Mouse (Mus musculus): ENCODE results near the gene BC048507. TPM values are rescaled to one million over a fixed set of nuclear protein-coding genes. Genes with fewer than 3 reads are reported as not detected.

Gene BC048507
- polyA plus RNA-seq, 1 experiment: not detected

GRCm38 (mm10) chr13:67876699-67877254, 13.7 kb downstream of the BC048507 start:
- WGBS: 62% methylated on average over 6 of the region's 7 CpGs
- TF ChIP-seq CTCF (IDR thresholded peaks at IDR 0.05; ENCODE audit: borderline replicate concordance, insufficient read depth, low read depth, low read length): no peak
- TF ChIP-seq POLR2A (IDR thresholded peaks at IDR 0.05; ENCODE audit: borderline replicate concordance, insufficient read depth, low read length): no peak
- H3K4me3 ChIP-seq (replicated peaks; ENCODE audit: insufficient read depth, low read depth, low read length): no peak overlapping the region
- H3K4me1 ChIP-seq (ENCODE audit: control insufficient read depth, insufficient read depth, low read length): no peaks in the 10 kb centered on the region
- H3K27me3 ChIP-seq (ENCODE audit: control insufficient read depth, insufficient read depth, low read length): no peaks in the 10 kb centered on the region
- DNase-seq: no peak
- no peak overlapping the region for H3K27ac ChIP-seq (ENCODE audit: insufficient read depth, low read length)

- H3K4me1 ChIP-seq (ENCODE audit: control insufficient read depth, insufficient read depth, low read length): no peaks in the 10 kb centered on the region
- no peak overlapping the region for H3K27ac ChIP-seq (ENCODE audit: insufficient read depth, low read length)
- DNase-seq: no peak
- no peak overlapping the region for H3K4me3 ChIP-seq (replicated peaks; ENCODE audit: insufficient read depth, low read depth, low read length)
- no peak for TF ChIP-seq POLR2A (IDR thresholded peaks at IDR 0.05; ENCODE audit: borderline replicate concordance, insufficient read depth, low read length)
- TF ChIP-seq CTCF (IDR thresholded peaks at IDR 0.05; ENCODE audit: borderline replicate concordance, insufficient read depth, low read depth, low read length): no peak
- 88% methylated on average over 8 of the region's 8 CpGs for WGBS
- no peaks in the 10 kb centered on the region for H3K27me3 ChIP-seq (ENCODE audit: control insufficient read depth, insufficient read depth, low read length)
These were observed 20.8 kb downstream of the BC048507 start for GRCm38 (mm10) chr13:67883966-67884365.

- no peaks in the 10 kb centered on the region for H3K4me1 ChIP-seq (ENCODE audit: control insufficient read depth, insufficient read depth, low read length)
- DNase-seq: no peak
- H3K27me3 ChIP-seq (ENCODE audit: control insufficient read depth, insufficient read depth, low read length): no peaks in the 10 kb centered on the region
- 26% methylated on average over 5 of the region's 5 CpGs for WGBS
- H3K27ac ChIP-seq (ENCODE audit: insufficient read depth, low read length): no peak overlapping the region
- TF ChIP-seq CTCF (IDR thresholded peaks at IDR 0.05; ENCODE audit: borderline replicate concordance, insufficient read depth, low read depth, low read length): no peak
- TF ChIP-seq POLR2A (IDR thresholded peaks at IDR 0.05; ENCODE audit: borderline replicate concordance, insufficient read depth, low read length): no peak
- no peak overlapping the region for H3K4me3 ChIP-seq (replicated peaks; ENCODE audit: insufficient read depth, low read depth, low read length)
These were observed 46.6 kb downstream of the BC048507 start for GRCm38 (mm10) chr13:67909759-67910158.

Other genes with a start within 250 kb of the BC048507 start
- gene Gm49345, start 225.6 kb upstream of the BC048507 start, polyA plus RNA-seq (2012; rRNA removed): not detected in 2 replicates
- 4.2 and 5.1 TPM in 2 replicates for gene Zfp729a, start 225.5 kb upstream of the BC048507 start, polyA plus RNA-seq (2012; rRNA removed)
- 11.5 and 13.5 TPM in 2 replicates for gene Zfp738, start 176.3 kb upstream of the BC048507 start, polyA plus RNA-seq (2012; rRNA removed)
- gene Zfp65, start 134.2 kb upstream of the BC048507 start, polyA plus RNA-seq (2012; rRNA removed): 4.4 and 4.9 TPM in 2 replicates
- gene Zfp85, start 108.1 kb upstream of the BC048507 start, polyA plus RNA-seq (2012; rRNA removed): 4.0 and 5.0 TPM in 2 replicates
- gene Zfp493, start 83.6 kb upstream of the BC048507 start, polyA plus RNA-seq (2012; rRNA removed): 2.8 and 3.3 TPM in 2 replicates
- 5.4 and 6.0 TPM in 2 replicates for gene Zfp273, start 49.6 kb upstream of the BC048507 start, polyA plus RNA-seq (2012; rRNA removed)
- 10.4 and 12.3 TPM in 2 replicates for gene Gm10037, start 32.2 kb upstream of the BC048507 start, polyA plus RNA-seq (2012; rRNA removed)

All from cerebellum, adult 2 months (tissue).